ENCODE assay signal across 8 mouse cellular contexts in genomic region chr9:13297122-13297667, GRCm38 (mm10). TPM values are rescaled to one million over a fixed set of nuclear protein-coding genes. Genes with fewer than 3 reads are reported as not detected.
DNase-seq lines count a peak whose midpoint lies in the region; ATAC-seq and TF ChIP-seq lines count a peak whose summit lies in the region.

No protein-coding gene starts in this region.

- peak overlapping the region; percentile 89 for H3K27ac ChIP-seq in embryonic facial prominence, embryonic 12.5 days
- H3K27ac ChIP-seq in hindbrain, postnatal 0 days = peak overlapping the region; percentile 75
- H3K27ac ChIP-seq in midbrain, postnatal 0 days (ENCODE audit: low read depth, low read length) = peak overlapping the region; percentile 58

- H3K36me3 ChIP-seq in embryonic facial prominence, embryonic 12.5 days = no peaks in the 10 kb centered on the region
- H3K36me3 ChIP-seq in hindbrain, postnatal 0 days (ENCODE audit: insufficient read depth, low read length) = no peaks in the 10 kb centered on the region
- no peaks in the 10 kb centered on the region for H3K36me3 ChIP-seq in midbrain, postnatal 0 days (ENCODE audit: insufficient read depth, low read length)

- no peak for ATAC-seq in embryonic facial prominence, embryonic 12.5 days (ENCODE audit: insufficient number of reproducible peaks, insufficient read depth, low FRiP score, low TSS enrichment)
- no peak for ATAC-seq in hindbrain, postnatal 0 days
- ATAC-seq in midbrain, postnatal 0 days (ENCODE audit: low FRiP score) = no peak

- no peaks in the 10 kb centered on the region for H3K27me3 ChIP-seq in embryonic facial prominence, embryonic 12.5 days
- no peaks in the 10 kb centered on the region for H3K27me3 ChIP-seq in hindbrain, postnatal 0 days (ENCODE audit: insufficient read depth, low read length)
- no peaks in the 10 kb centered on the region for H3K27me3 ChIP-seq in midbrain, postnatal 0 days (ENCODE audit: insufficient read depth, low read length)

- H3K4me2 ChIP-seq in embryonic facial prominence, embryonic 12.5 days (replicated peaks) = peak overlapping the region; percentile 86
- peak overlapping the region; percentile 76 for H3K4me2 ChIP-seq in hindbrain, postnatal 0 days (ENCODE audit: low read depth, low read length)
- H3K4me2 ChIP-seq in midbrain, postnatal 0 days (ENCODE audit: low read depth, low read length, poor library complexity, severe bottlenecking) = peak overlapping the region; percentile 98

- no peaks in the 10 kb centered on the region for H3K9me3 ChIP-seq in embryonic facial prominence, embryonic 12.5 days
- H3K9me3 ChIP-seq in hindbrain, postnatal 0 days (ENCODE audit: low read length) = no peaks in the 10 kb centered on the region
- no peaks in the 10 kb centered on the region for H3K9me3 ChIP-seq in midbrain, postnatal 0 days (ENCODE audit: low read length)

- peak overlapping the region; percentile 60 for H3K4me3 ChIP-seq in embryonic facial prominence, embryonic 12.5 days
- H3K4me3 ChIP-seq in hindbrain, postnatal 0 days (ENCODE audit: low read length) = peak overlapping the region; percentile 47
- H3K4me3 ChIP-seq in midbrain, postnatal 0 days (ENCODE audit: low read depth, low read length) = peak overlapping the region; percentile 62

- H3K9ac ChIP-seq in embryonic facial prominence, embryonic 12.5 days = peak overlapping the region; percentile 72
- peak overlapping the region; percentile 66 for H3K9ac ChIP-seq in hindbrain, postnatal 0 days (replicated peaks; ENCODE audit: low read length)
- peak overlapping the region; percentile 76 for H3K9ac ChIP-seq in midbrain, postnatal 0 days (replicated peaks; ENCODE audit: low read length, poor library complexity, severe bottlenecking)

- intact Hi-C loops in left cerebral cortex, postnatal 14 days (cut with DNase I) = loop anchor here (2.0 kb wide), 1 partner anchor 356 kb away; no protein-coding TSS in a partner anchor

- H3K4me1 ChIP-seq in embryonic facial prominence, embryonic 12.5 days = peaks cover 43% of the 10 kb centered on the region
- peaks cover 29% of the 10 kb centered on the region for H3K4me1 ChIP-seq in hindbrain, postnatal 0 days (ENCODE audit: insufficient read depth, low read length)
- H3K4me1 ChIP-seq in midbrain, postnatal 0 days (ENCODE audit: insufficient read depth, low read length) = peaks cover 24% of the 10 kb centered on the region; the same call in 1 of the 2 replicates

- DNase-seq in embryo, embryonic 11 days = peak; percentile 52
- no peak for DNase-seq in embryo, embryonic 9.5 days (ENCODE audit: extremely low spot score)
- peak; percentile 48 for DNase-seq in A20 (ENCODE audit: low read depth, low spot score)
- peak; percentile 33 for DNase-seq in hindbrain, postnatal 0 days (ENCODE audit: low spot score)
- no peak for DNase-seq in midbrain, postnatal 0 days (ENCODE audit: low spot score)
- DNase-seq in gastrocnemius, postnatal 10 days = no peak
- no peak for DNase-seq in left cerebral cortex, postnatal 14 days (ENCODE audit: low spot score in 2 of 2)

- no peak for TF ChIP-seq CTCF in hindbrain, postnatal 0 days (IDR thresholded peaks at IDR 0.05; ENCODE audit: low read depth)
- TF ChIP-seq CTCF in midbrain, postnatal 0 days (IDR thresholded peaks at IDR 0.05) = no peak

- 1% methylated on average over 12 of the region's 12 CpGs for WGBS in embryonic facial prominence, embryonic 12.5 days
- under 1% methylated on average over 12 of the region's 12 CpGs for WGBS in hindbrain, postnatal 0 days
- under 1% methylated on average over 12 of the region's 12 CpGs for WGBS in midbrain, postnatal 0 days

RNA-seq across cellular contexts. Expression of gene Maml2, which starts 0.6 kb away (rescaled TPM):
- polyA plus RNA-seq in embryonic facial prominence, embryonic 12.5 days (2016; fragmentation: Nextera tagmentation; extraction: Ambion mirVana) = 12.9 and 13.6 TPM in 2 replicates
- total RNA-seq in hindbrain, postnatal 0 days (2014; rRNA removed) = 11.2 and 11.6 TPM in 2 replicates
- polyA plus RNA-seq in hindbrain, postnatal 0 days (2015; fragmentation: Nextera tagmentation; extraction: Ambion mirVana) = 11.4 and 11.6 TPM in 2 replicates
- 9.2 and 11.0 TPM in 2 replicates for total RNA-seq in midbrain, postnatal 0 days (2014; rRNA removed)
- polyA plus RNA-seq in midbrain, postnatal 0 days (2015; fragmentation: Nextera tagmentation; extraction: Ambion mirVana) = 9.1 TPM in 2 replicates
- 1 to 10 TPM; 5.6 to 6.8 TPM for total RNA-seq in gastrocnemius, postnatal 10 days (2021)
- 1 to 10 TPM; 6.6 to 7.1 TPM for total RNA-seq in left cerebral cortex, postnatal 14 days (2021)

RNA-seq across cellular contexts. Expression of gene Ccdc82, which starts 50.4 kb away (rescaled TPM):
- polyA plus RNA-seq in embryonic facial prominence, embryonic 12.5 days (2016; fragmentation: Nextera tagmentation; extraction: Ambion mirVana) = 7.7 and 8.1 TPM in 2 replicates
- total RNA-seq in hindbrain, postnatal 0 days (2014; rRNA removed) = 16.1 and 18.7 TPM in 2 replicates
- polyA plus RNA-seq in hindbrain, postnatal 0 days (2015; fragmentation: Nextera tagmentation; extraction: Ambion mirVana) = 11.0 and 11.1 TPM in 2 replicates
- 20.2 and 25.1 TPM in 2 replicates for total RNA-seq in midbrain, postnatal 0 days (2014; rRNA removed)
- polyA plus RNA-seq in midbrain, postnatal 0 days (2015; fragmentation: Nextera tagmentation; extraction: Ambion mirVana) = 9.6 and 11.8 TPM in 2 replicates
- 1 to 10 TPM; 5.0 to 7.7 TPM for total RNA-seq in gastrocnemius, postnatal 10 days (2021)
- 1 to 10 TPM; 9.4 to 9.9 TPM for total RNA-seq in left cerebral cortex, postnatal 14 days (2021)

RNA-seq across cellular contexts. Expression of gene Jrkl, which starts 51.6 kb away (rescaled TPM):
- polyA plus RNA-seq in embryonic facial prominence, embryonic 12.5 days (2016; fragmentation: Nextera tagmentation; extraction: Ambion mirVana) = 11.9 and 13.9 TPM in 2 replicates
- total RNA-seq in hindbrain, postnatal 0 days (2014; rRNA removed) = 2.8 and 3.6 TPM in 2 replicates
- 4.1 and 5.5 TPM in 2 replicates for polyA plus RNA-seq in hindbrain, postnatal 0 days (2015; fragmentation: Nextera tagmentation; extraction: Ambion mirVana)
- 4.3 and 4.7 TPM in 2 replicates for total RNA-seq in midbrain, postnatal 0 days (2014; rRNA removed)
- polyA plus RNA-seq in midbrain, postnatal 0 days (2015; fragmentation: Nextera tagmentation; extraction: Ambion mirVana) = 4.2 and 4.3 TPM in 2 replicates
- total RNA-seq in gastrocnemius, postnatal 10 days (2021) = 1 to 10 TPM; 4.4 to 4.8 TPM
- total RNA-seq in left cerebral cortex, postnatal 14 days (2021) = 1 to 10 TPM; 7.7 to 8.7 TPM

Comparison
In these comparisons a context has a peak if more than half of its experiments do, and no peak if none do; other contexts are left out.
1. DNase-seq: peak in embryo, embryonic 11 days (single experiment), A20 (single experiment) and hindbrain, postnatal 0 days (single experiment); none in embryo, embryonic 9.5 days (single experiment), midbrain, postnatal 0 days (single experiment), gastrocnemius, postnatal 10 days (single experiment) and left cerebral cortex, postnatal 14 days (0 of 2).
2. Peak in every context shown above with its lines, with median percentiles within 50 percentile points of each other: H3K27ac ChIP-seq, H3K4me2 ChIP-seq, H3K4me3 ChIP-seq and H3K9ac ChIP-seq.